Mouse (Mus musculus) layer of hippocampus, adult 11-12 months (tissue): ENCODE measurements at regions not wholly inside any gene's neighbourhood (a gene's known extent, or its start where the extent isn't known, plus 50 kb on each side); places are given as distances from the start of the nearest gene placed in this dataset.

ENCODE experiments used
- DNase-seq: peaks from one replicate; pipeline ENCODE4 v3.0.0; 2022; ENCODE audit warnings: low spot score

GRCm38 (mm10) chr8:49396519-49396918 is 552.8 kb upstream of the Tenm3 start:
- DNase-seq: no peak

DNA sequence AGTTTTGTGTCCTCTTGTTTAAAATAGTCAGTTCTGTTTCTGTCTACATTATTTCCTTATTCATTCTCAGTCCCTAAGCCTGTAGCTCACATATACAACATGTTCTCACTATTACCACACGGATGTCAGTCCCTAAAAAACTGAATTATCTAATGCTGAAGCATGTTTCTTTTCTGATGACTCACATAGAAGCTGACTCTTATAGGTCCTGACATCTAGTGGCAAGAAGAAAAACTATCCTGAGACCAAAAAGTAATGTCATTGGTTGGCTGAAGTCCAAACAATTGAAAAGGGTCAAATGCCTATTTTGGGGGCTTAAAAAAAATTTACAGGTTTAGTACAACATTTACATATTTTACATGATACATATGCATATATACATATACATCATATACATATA is 551.3 kb upstream of the Tenm3 start:
- no peak for DNase-seq

DNA sequence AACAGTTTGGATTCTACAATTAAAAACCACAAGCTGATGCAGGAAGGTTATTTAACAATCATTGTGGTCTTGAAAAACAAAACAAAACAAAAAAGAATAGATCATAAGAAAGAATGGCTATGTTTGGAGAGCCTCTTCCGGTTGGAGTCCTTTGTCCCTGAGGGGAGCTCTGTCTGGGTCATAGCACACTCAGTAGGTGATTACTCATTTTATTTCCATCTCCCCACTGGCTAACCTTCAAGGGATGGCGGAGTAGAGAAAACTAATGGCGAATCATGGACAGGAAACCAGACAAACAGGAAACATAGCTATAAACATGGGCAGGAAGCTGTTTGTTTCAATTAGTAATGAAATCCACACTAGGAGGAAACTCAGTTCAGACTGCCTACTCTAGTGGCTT is 545.8 kb upstream of the Tenm3 start:
- no peak for DNase-seq

DNA sequence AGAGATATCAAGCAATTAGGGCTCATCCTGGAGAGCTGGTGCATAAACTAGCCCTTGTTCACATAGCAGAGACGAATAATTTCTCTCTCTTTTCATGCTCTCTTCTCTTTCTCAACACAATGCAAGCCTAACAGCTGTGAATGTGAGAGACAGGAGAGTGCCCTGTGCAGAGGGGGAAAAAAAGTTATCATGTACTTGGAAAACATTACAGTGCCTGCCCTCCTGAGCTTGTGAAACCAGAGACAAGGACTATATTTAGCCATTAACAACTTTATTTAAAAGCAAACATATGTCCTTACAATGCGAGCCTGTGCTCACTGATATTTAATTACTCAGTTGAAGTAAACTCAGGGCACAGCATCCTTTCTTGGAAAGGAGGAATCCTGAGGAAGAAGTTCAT is 543.8 kb upstream of the Tenm3 start:
- DNase-seq: no peak

DNA sequence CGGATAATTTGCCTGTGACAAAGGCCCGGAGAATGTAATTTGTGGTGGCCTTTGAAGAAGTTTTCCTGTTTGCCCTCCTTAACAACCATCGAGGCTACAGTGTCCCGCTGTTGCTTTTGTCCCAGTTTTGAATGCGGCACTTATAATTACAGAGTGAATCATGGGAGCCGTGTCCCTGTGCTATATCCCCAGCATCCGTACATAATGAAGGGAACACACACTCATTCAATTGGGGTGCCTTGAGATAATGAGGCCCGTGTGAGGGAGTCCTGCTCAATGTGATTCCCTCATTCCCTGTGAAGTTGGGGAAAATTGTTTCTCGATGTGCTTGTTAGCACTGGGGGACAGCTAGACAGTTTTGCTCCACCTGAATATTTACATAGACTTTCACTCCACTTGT is 528.9 kb upstream of the Tenm3 start:
- DNase-seq: no peak

DNA sequence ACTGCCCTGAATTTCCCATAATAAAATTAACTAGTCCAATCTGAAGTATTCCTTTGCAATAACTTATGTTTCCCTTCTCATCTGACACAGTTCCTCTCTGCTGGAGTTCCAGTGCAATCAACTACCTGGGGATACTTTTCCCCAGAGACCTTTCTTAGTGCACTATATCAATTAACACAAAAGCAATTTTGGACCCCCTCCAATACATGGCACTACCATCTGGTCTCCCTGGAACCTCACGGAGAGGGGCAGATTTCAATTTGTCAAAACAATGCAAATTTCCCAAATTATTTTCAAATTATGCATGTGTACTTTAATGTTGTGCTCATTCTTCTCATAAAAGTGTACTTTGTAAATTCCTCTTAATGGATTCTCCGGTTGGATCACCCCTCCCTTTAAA is 518.9 kb upstream of the Tenm3 start:
- DNase-seq: no peak

GRCm38 (mm10) chr8:49361443-49361842 is 517.7 kb upstream of the Tenm3 start:
- DNase-seq: no peak

DNA sequence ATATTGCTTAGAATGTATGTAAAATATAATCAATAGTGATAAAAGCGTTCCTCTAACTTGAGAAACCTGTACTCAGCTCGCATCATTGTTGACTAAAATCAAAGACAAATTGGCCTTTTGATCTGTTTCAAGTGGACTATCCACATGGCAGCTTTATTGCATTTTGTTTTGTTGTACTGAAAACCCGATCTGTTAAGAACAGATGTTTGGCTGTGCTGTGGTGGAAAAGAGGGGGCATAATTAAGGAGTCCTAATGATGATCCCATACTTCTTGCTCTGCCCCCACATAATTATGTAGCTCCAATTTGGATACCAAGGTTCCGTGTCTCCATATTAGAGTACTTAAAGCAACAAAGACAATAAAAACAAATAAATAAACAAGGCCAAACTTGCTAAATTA is 516.4 kb upstream of the Tenm3 start:
- no peak for DNase-seq

GRCm38 (mm10) chr8:49359671-49360070 is 515.9 kb upstream of the Tenm3 start:
- DNase-seq: no peak

- no peak for DNase-seq
Observed at GRCm38 (mm10) chr8:49348602-49349001, 504.9 kb upstream of the Tenm3 start.

DNA sequence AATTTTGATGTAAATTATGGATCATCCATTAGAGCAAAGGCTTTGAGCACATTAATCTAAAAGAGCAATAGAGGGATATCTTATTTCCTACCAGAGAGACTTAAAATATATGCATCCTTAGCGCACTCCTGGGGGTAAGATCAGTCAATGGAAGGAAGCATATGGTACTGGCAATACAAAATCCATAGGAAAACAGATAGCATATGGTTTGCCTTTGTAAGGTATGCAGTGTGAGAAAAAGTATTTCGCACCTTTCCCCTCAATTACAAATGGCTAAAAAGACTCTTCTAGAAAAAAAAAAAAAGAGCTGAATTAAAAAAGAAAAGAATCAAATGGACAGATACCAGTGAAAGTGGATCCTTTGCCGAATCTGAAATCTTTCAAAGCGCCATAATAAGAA is 495.0 kb upstream of the Tenm3 start:
- no peak for DNase-seq

DNA sequence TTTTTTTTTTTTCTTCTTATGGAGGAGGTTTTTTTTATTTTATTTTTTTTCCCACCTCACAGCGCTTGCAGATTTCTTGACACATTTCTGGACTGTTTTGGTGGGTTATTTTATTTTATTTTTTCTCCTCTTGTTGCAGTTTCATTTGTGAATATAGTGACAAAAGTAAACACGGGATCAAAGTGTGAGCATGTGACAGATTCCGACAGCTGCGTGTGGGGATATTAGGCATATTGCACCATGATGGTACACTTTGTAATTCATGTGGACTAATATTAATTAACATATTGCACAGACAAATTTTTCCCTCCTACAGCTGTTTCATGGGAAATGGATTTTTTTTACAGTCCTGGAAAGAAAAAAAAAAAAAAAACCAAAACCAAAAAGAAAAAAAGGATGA is 483.2 kb upstream of the Tenm3 start:
- no peak for DNase-seq

GRCm38 (mm10) chr8:49321404-49321803 is 477.7 kb upstream of the Tenm3 start:
- DNase-seq: no peak

DNA sequence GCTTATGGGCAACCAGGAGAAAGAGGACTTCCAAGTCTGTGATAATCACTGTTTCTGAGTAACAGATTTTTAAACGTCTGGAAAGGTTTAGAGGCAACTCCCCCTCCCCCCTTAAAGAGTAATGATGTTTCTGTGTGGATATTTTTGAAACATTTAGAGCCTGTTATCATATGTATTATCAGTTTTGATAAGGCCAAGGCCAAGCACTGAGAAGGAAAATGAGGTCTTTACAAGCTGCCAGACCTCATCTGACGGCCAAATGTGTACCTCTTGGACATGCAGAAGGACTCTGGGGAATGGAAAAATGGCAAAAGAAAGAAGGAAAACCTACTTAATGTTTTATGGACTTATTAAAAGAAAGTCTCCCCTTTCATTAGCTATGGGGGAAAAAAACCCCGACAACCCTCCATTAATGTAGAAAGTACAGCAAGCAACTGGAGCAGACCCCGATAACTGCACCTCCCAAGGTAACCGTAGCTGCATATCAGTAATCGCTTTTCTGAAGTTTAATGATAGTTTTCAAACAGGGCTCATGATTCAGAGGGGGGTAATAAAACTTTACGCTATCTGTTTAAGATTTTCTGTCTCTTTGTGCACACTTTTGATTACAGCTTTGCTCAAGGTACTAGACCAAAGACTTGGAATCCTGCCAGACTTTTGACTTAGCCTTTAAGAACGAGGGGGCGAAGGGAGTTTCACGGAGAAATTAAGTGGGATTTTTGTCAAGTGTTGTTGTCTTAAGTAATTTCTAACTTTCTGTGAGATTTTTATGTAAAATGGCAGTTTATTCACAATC is 469.9 kb upstream of the Tenm3 start:
- no peak for DNase-seq

GRCm38 (mm10) chr8:49312816-49313215 is 469.1 kb upstream of the Tenm3 start:
- no peak for DNase-seq

DNA sequence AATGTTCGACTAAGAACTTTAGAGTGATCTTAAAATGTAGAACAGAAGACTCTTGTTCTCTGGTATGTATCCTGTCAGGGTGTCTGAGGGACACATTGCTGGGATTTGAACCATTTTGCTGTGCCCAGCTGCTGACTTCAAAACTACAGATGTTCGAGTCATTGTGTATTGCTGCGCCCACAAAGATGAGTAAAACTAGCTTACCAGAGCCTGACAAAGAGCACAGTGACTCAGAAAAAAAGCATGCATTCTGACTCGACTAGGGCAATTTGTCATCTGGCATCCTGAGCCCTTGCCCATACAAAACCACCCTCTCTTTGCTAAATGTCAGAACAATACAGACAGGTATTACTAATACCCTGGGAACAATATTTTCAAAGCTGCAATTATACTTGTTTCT is 438.6 kb upstream of the Tenm3 start:
- no peak for DNase-seq

- no peak for DNase-seq
Observed at GRCm38 (mm10) chr8:49281254-49281653, 437.5 kb upstream of the Tenm3 start.

GRCm38 (mm10) chr8:49274031-49274430 is 430.3 kb upstream of the Tenm3 start:
- DNase-seq: no peak

- no peak for DNase-seq
Observed at GRCm38 (mm10) chr8:49273109-49273508, 429.4 kb upstream of the Tenm3 start.

DNA sequence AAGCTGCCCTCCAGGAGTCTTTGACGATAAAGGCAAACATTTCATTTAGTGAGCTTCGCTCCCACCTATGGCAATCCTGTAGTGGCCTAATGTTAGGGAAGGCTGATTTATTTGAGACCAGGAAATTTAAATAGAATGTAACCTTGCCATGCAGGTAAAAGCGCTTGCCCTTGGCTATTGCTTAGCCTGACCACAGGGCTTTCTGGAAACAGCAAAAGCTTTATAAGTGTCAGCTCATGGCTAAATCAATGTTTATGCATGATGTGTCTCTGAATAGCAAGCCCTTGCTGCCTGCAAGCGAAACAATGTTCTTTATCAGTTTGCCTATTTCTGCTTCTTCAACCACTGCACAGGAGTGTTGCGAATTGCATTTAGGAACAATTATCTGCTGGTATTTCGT is 419.7 kb upstream of the Tenm3 start:
- DNase-seq: no peak

DNA sequence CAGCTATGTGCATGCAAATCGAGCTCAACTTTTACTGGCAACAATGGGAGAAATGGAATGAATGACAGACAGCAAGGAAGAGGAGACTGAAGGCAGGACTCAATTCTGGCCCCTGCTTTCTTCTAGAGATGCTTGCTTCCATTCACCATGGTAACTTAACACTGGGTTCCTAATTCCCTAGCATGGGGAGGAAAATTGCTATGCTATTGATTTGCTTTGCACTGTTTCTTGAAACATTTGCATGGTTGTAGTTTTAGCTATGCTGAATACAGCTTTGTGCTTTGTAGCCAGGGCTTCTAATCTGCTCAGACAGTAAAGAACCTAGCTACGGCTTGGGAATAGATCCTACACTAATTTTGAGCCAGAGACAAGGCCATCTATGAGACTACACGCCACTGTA is 419.0 kb upstream of the Tenm3 start:
- DNase-seq: no peak

- no peak for DNase-seq
Observed at GRCm38 (mm10) chr8:49255954-49256353, 412.2 kb upstream of the Tenm3 start.

DNA sequence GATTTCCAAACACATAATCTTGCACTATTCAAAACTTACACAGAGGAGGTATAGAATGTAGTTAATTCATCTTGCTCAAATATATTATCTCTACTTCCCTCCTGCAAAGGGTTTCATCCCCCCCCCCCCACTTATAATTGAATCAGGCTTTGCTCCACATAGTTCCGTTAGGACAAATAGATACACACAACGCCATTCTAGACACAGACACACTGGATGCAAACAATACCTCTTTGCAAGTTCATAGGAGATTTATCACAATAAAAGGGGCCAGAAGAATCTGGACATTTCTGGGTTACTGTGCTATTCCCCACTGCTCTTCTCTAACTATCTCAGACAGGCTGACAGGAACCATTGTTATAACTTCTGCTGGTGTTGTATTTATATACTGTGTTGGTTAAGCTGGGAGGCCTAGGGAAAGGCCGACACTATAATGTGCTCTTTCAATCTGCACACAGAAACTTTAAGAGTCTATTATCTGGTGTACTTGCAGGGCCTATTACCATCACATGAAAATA is 410.6 kb upstream of the Tenm3 start:
- DNase-seq: no peak

DNA sequence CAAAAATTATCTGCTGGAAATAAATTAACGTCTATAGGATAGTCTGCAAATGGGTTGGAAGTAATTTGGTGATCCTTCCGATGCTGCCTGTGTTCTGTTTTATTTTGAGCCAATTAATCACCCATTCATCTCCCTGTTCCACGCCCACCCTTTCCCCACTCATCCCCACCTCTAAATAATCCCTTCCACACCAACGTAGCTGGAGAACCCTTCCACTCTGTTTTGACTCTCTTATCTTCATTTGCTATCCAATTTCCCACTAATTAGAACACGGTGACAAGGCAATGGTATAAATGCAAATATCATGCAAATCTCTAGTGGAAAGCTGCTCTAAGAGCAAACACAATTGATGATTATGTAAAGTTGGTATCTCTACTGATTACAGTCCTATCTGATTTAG is 399.3 kb upstream of the Tenm3 start:
- no peak for DNase-seq

- DNase-seq: no peak
Observed at GRCm38 (mm10) chr8:49236822-49237071, 393.0 kb upstream of the Tenm3 start.
